Mouse (Mus musculus) stomach, postnatal 0 days (tissue): ENCODE data around the gene Ddx1.
"Not testable (repeated sequence)": the region's sequence is repeated elsewhere in the genome, so short reads cannot be mapped to it uniquely, and the experiment has no call there.

Experiments
- CTCF ChIP-seq: IDR thresholded peaks from 2 replicates; pipeline ENCODE4 v1.5.1; 2016; ENCODE audit warnings: antibody characterized with exemption, low read depth, mild to moderate bottlenecking, moderate library complexity
- EP300 ChIP-seq: optimal IDR thresholded peaks from 2 replicates; pipeline ENCODE3; 2016; ENCODE audit warnings: antibody characterized with exemption

- not testable (repeated sequence) for TF ChIP-seq CTCF, EP300
Measured at GRCm38 (mm10) chr12:13184136-13184535, 64.9 kb downstream of the Ddx1 start.
